Mouse (Mus musculus) kidney, adult 2 months (tissue): ENCODE measurements around the gene Adamts20.

Experiments used
- CTCF ChIP-seq: fragments of 200-500 bp; conservative IDR thresholded peaks from 2 replicates; pipeline ENCODE4 v1.5.1; 2011; ENCODE audit warnings: low read depth, mild to moderate bottlenecking, control low read depth, low read length, moderate library complexity, mixed read lengths; ENCODE audit not compliant: insufficient read depth, insufficient read length
- POLR2A ChIP-seq: fragments of 200-500 bp; IDR thresholded peaks from one replicate; pipeline ENCODE4 v1.6.1; 2011; ENCODE audit warnings: low read depth, low read length, control low read depth

GRCm38 (mm10) chr15:94406364-94406763 lies 58.9 kb downstream of the Adamts20 start:
- TF ChIP-seq CTCF, result no peak
- no peak for TF ChIP-seq POLR2A
